Mouse (Mus musculus) fibroblast of lung, adult 2 months (primary cell): Measurements from ENCODE around the gene Stard13.

Source experiments
- DNase-seq: peaks from one replicate; pipeline ENCODE4 v3.0.0-alpha.2; 2011; ENCODE audit warnings: low read depth

The Stard13 gene

DNA sequence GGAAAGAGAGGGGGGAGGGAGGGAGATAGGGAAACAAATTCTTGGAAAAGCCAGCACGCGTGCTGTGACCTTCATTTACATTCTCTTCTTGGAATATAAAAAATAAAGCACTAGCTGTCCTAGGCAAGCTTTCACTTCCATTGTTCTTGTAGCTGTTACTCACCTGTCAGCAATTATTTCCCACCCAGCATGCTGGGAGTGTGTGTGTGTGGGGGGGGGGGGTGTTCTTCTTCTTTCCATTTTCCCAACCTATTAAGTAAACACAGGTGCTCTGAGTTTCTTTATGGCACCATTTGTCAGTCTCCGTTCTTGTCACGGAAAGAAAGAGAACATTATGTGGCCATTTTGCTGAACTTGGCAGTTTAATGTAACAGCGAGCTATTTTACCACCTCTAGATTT is 214.7 kb downstream of the Stard13 start:
- DNase-seq = no peak

DNA sequence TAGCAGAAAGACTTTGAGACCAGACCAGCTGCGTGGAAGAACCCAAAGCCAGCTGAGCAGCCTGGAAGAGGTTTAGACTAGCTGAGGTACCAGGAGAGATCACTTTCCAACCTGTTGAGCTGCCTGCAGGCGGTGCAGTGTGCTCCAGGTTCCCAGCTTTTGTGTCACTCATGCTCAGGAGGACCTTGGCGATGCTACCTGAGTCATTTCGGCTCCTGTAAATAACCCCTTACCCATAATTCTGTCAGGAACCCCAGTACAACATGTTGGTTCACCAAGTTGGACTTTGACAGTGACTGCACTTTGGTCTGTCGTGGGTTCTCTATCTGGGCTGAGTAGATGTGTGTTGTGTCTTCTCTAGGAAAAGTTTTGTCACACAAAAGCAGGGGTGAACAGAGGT is 215.2 kb downstream of the Stard13 start:
- no peak for DNase-seq

DNA sequence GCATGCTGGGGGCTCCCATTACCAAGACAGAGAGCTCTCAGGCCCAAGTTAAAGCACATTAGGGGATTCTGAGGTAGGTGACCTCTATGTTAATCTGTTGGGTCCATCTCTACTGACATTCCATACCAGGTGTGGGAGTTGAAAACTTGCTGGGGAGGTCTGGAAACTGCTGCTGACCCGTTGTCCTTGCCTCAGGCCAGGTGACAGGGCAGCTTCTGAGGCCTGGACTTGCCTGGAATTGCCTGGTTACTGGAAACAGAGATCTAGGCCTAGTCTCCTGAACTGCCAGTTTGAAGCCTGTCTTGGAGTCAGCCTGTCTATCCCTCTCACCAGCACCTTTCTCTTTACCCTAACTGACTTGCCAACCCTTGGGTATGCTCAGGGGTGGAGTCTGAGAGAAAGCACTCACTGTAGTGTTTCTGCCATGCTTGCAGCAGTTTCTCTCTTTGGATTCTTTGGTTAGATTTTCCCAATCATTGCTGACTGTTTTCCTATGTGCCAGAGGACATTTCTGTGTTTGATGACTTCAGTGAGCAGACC is 229.3 kb downstream of the Stard13 start:
- DNase-seq = no peak

DNA sequence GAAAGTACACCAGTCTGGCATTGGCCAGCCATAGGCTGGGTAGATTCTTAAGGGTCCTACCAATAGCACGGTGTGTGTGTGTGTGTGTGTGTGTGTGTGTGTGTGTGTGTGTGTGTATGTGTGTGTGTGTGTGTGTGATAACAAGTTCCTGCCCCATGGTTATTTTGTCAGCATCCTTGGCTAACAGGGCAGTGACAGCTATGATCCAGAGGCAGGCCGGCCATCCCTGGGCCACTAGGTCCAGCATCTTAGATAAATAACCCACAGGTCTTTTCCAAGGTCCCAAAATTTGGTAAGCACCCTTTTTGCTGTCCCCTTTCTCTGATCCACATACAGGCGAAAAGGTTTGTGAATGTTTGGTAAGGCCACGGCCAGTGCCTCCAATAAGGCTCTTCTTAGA is 231.6 kb downstream of the Stard13 start:
- no peak for DNase-seq

DNA sequence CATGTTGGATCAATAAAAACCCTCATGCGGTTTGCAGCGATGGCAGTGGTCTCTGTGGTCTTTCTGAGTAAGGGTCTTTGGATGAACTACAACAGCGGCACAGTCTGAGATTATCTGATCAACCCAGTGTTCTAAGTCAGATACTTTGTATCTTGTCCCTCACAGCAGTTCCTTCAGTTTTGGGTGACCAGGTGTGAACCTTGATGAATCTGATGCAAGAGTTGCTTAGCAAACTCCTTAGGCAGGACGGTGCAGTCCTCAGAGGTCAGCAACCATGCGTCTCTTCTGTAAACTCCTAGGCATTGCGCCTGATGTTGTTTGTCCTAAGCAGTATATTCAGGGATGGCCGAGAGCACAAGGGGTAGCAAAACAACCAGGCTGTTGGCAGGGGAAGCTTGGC is 232.5 kb downstream of the Stard13 start:
- no peak for DNase-seq

DNA sequence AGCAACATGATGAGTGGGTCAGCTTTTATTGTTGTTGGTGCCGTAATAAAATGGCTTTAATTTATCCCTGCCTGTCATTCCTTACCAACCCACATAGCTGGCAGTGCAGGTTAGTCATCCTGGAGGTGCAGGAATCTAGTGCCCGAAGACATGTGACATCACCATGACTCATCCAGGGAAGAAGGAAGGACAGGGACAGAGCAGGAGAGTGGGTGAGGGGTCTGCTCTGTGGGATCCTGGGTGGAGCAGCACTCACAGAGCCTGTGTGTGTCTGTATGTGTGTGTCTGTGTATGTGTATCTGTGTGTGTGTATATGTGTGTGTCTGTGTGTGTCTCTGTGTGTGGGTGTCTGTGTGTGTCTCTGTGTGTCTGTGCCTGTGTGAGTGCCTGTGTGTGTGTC is 237.1 kb downstream of the Stard13 start:
- peak; percentile 17 for DNase-seq

DNA sequence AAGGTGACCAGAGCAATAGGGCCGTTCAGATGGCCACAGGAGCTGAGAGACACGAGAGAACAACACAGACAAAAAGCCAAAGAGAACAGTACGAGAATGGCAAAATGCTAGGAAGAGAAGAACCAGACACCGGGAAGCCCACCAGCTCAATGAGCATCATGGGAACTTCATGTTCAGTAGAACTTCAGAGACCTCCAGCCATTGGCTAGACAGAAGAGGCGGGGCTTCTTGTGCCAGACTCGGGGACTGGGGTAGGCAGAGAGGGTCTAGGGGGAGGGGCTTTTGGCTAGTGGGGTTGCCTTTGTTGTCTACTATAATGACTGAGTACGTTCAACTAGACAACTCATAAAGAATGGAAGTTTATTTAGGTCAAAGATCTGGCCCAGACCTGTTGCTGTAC is 239.5 kb downstream of the Stard13 start:
- DNase-seq = no peak
